Mouse (Mus musculus) CH12.LX (cell line): Measurements from ENCODE around the gene Rasgrf2. TPM values are rescaled to one million over a fixed set of nuclear protein-coding genes. Genes with fewer than 3 reads are reported as not detected.

Source experiments
- DNase-seq: peaks from one replicate; pipeline ENCODE4 v3.0.0-alpha.2; 2013; ENCODE audit errors: extremely low read depth
- H3K27ac ChIP-seq: 2 replicates; pipeline ENCODE4 v1.5.1; 2012; ENCODE audit warnings: low read depth, mild to moderate bottlenecking, control low read depth, moderate library complexity; ENCODE audit not compliant: insufficient read depth
- H3K27me3 ChIP-seq: replicated peaks from 2 replicates; pipeline ENCODE3; 2012; ENCODE audit warnings: inconsistent platforms
- H3K36me3 ChIP-seq, 2 experiments: replicated peaks in 1 of 2; 2 replicates each; pipeline versions ENCODE3 to v1.6.1; 2012; ENCODE audit warnings: inconsistent platforms in 1 of 2, low read length in 1 of 2, mild to moderate bottlenecking in 1 of 2, mixed read lengths in 1 of 2, moderate library complexity in 1 of 2; ENCODE audit not compliant: control insufficient read depth in 1 of 2, insufficient read depth in 1 of 2
- H3K4me1 ChIP-seq, 2 experiments: 2 replicates each; pipeline ENCODE4 v1.6.1; 2012; ENCODE audit warnings: inconsistent platforms in 1 of 2, moderate library complexity in 1 of 2; ENCODE audit not compliant: insufficient read depth in 2 of 2, control insufficient read depth in 1 of 2
- H3K4me2 ChIP-seq: 2 replicates; pipeline ENCODE4 v1.6.1; 2012; ENCODE audit warnings: low read depth, mild to moderate bottlenecking, control low read depth; ENCODE audit not compliant: poor library complexity, insufficient read depth, severe bottlenecking
- H3K4me3 ChIP-seq, 3 experiments: fragments of 150-350 bp in 1 of 3; sonication (generic) in 1 of 3; replicated peaks in 1 of 3; 2 replicates each; pipeline versions ENCODE3 to v1.5.1; 2011 to 2012; ENCODE audit warnings: low read depth in 2 of 3, low read length in 2 of 3, mild to moderate bottlenecking in 2 of 3, moderate library complexity in 2 of 3, control low read depth in 1 of 3, improper control_type of control experiment in 1 of 3, inconsistent platforms in 1 of 3, mixed read lengths in 1 of 3; ENCODE audit not compliant: poor library complexity in 1 of 3
- H3K79me2 ChIP-seq: replicated peaks from 2 replicates; pipeline ENCODE4 v1.6.1; 2012; ENCODE audit warnings: mild to moderate bottlenecking, moderate library complexity; ENCODE audit not compliant: control insufficient read depth, poor library complexity, insufficient read depth, severe bottlenecking; ENCODE audit errors: extremely low read depth
- H3K9ac ChIP-seq: 2 replicates; pipeline ENCODE4 v1.6.1; 2012; ENCODE audit warnings: low read depth, mild to moderate bottlenecking, control low read depth, moderate library complexity; ENCODE audit not compliant: insufficient read depth
- H3K9me3 ChIP-seq: replicated peaks from 2 replicates; pipeline ENCODE3; 2012; ENCODE audit warnings: low read length, inconsistent platforms, mixed read lengths
- BHLHE40 ChIP-seq: IDR thresholded peaks from 2 replicates; pipeline ENCODE4 v1.6.1; 2011; ENCODE audit warnings: mild to moderate bottlenecking, low read depth, low read length, improper control_type of control experiment
- CHD2 ChIP-seq: IDR thresholded peaks from 2 replicates; pipeline ENCODE4 v1.6.1; 2011; ENCODE audit warnings: low read length, improper control_type of control experiment
- CTCF ChIP-seq, 2 experiments: IDR thresholded peaks in 1 of 2; conservative IDR thresholded peaks in 1 of 2; 2 replicates each; pipeline ENCODE4 v1.5.1; 2011 to 2012; ENCODE audit warnings: low read depth in 2 of 2, low read length in 2 of 2, improper control_type of control experiment in 1 of 2, inconsistent platforms in 1 of 2, mild to moderate bottlenecking in 1 of 2, moderate library complexity in 1 of 2
- ELF1 ChIP-seq: IDR thresholded peaks from 2 replicates; pipeline ENCODE4 v1.6.1; 2014; ENCODE audit warnings: low read depth, mild to moderate bottlenecking, inconsistent platforms, low read length, improper control_type of control experiment
- ETS1 ChIP-seq: conservative IDR thresholded peaks from 2 replicates; pipeline ENCODE4 v1.6.1; 2012; ENCODE audit warnings: low read depth, mild to moderate bottlenecking, inconsistent platforms, low read length, improper control_type of control experiment, moderate library complexity
- GABPA ChIP-seq: IDR thresholded peaks from 2 replicates; pipeline ENCODE4 v1.6.1; 2012; ENCODE audit warnings: low read depth, low read length, improper control_type of control experiment, inconsistent platforms; ENCODE audit not compliant: insufficient replicate concordance
- HCFC1 ChIP-seq: IDR thresholded peaks from 2 replicates; pipeline ENCODE4 v1.6.1; 2012; ENCODE audit warnings: low read depth, mild to moderate bottlenecking, inconsistent platforms, low read length, improper control_type of control experiment
- IRF4 ChIP-seq: IDR thresholded peaks from 2 replicates; pipeline ENCODE4 v1.6.1; 2014; ENCODE audit warnings: low read depth, mild to moderate bottlenecking, inconsistent platforms, low read length, improper control_type of control experiment
- JUND ChIP-seq: conservative IDR thresholded peaks from 2 replicates; pipeline ENCODE4 v1.6.1; 2011; ENCODE audit warnings: low read depth, low read length, improper control_type of control experiment
- KAT2A ChIP-seq: IDR thresholded peaks from 2 replicates; pipeline ENCODE4 v1.6.1; 2012; ENCODE audit warnings: low read length, improper control_type of control experiment, inconsistent platforms; ENCODE audit not compliant: insufficient replicate concordance
- MAFK ChIP-seq: IDR thresholded peaks from 2 replicates; pipeline ENCODE4 v1.6.1; 2011; ENCODE audit warnings: low read length, improper control_type of control experiment; ENCODE audit not compliant: insufficient replicate concordance
- MEF2A ChIP-seq: IDR thresholded peaks from 2 replicates; pipeline ENCODE4 v1.6.1; 2014; ENCODE audit warnings: low read depth, mild to moderate bottlenecking, inconsistent platforms, low read length, improper control_type of control experiment, borderline replicate concordance
- MXI1 ChIP-seq: IDR thresholded peaks from 2 replicates; pipeline ENCODE4 v1.6.1; 2011; ENCODE audit warnings: mild to moderate bottlenecking, low read depth, low read length, improper control_type of control experiment
- NELFE ChIP-seq: IDR thresholded peaks from 2 replicates; pipeline ENCODE4 v1.6.1; 2011; ENCODE audit warnings: low read depth, low read length, improper control_type of control experiment
- NRF1 ChIP-seq: IDR thresholded peaks from 2 replicates; pipeline ENCODE4 v1.6.1; 2014; ENCODE audit warnings: low read depth, mild to moderate bottlenecking, inconsistent platforms, low read length, improper control_type of control experiment, moderate library complexity
- RAD21 ChIP-seq: IDR thresholded peaks from 2 replicates; pipeline ENCODE4 v1.6.1; 2011; ENCODE audit warnings: low read depth, mild to moderate bottlenecking, low read length, improper control_type of control experiment, moderate library complexity
- SMC3 ChIP-seq: IDR thresholded peaks from 2 replicates; pipeline ENCODE4 v1.6.1; 2011; ENCODE audit warnings: low read depth, low read length, improper control_type of control experiment
- TBP ChIP-seq: conservative IDR thresholded peaks from 2 replicates; pipeline ENCODE4 v1.6.1; 2011; ENCODE audit warnings: low read depth, low read length, improper control_type of control experiment
- TCF12 ChIP-seq: IDR thresholded peaks from 2 replicates; pipeline ENCODE4 v1.6.1; 2014; ENCODE audit warnings: low read depth, mild to moderate bottlenecking, inconsistent platforms, low read length, improper control_type of control experiment
- USF1 ChIP-seq: IDR thresholded peaks from 2 replicates; pipeline ENCODE4 v1.6.1; 2014; ENCODE audit warnings: low read depth, mild to moderate bottlenecking, inconsistent platforms, low read length, improper control_type of control experiment
- USF2 ChIP-seq: conservative IDR thresholded peaks from 2 replicates; pipeline ENCODE4 v1.6.1; 2011; ENCODE audit warnings: low read depth, low read length, improper control_type of control experiment
- ZC3H11A ChIP-seq: IDR thresholded peaks from 2 replicates; pipeline ENCODE4 v1.6.1; 2012; ENCODE audit warnings: low read depth, mild to moderate bottlenecking, inconsistent platforms, low read length, improper control_type of control experiment
- ZKSCAN1 ChIP-seq: IDR thresholded peaks from 2 replicates; pipeline ENCODE4 v1.6.1; 2012; ENCODE audit warnings: low read depth, inconsistent platforms, low read length, improper control_type of control experiment, borderline replicate concordance
- dilution Hi-C: fragments of 300-500 bp; cut with MboI; formaldehyde crosslinking; loops from 2 replicates; pipeline ENCODE4 v1.14.3; 2020; ENCODE audit warnings: low sequenced_read_pairs; ENCODE audit not compliant: extremely low pct_unique_long_range_greater_than_20kb, extremely low pct_ligation_motif_present
- in situ Hi-C: fragments of 300-500 bp; cut with MboI; formaldehyde crosslinking; loops from 3 replicates; pipeline ENCODE4 v1.14.3; 2019; ENCODE audit warnings: low sequenced_read_pairs, low pct_ligation_motif_present, low pct_unique_long_range_greater_than_20kb, mixed read lengths
- polyA plus RNA-seq: library from polyadenylated mRNA; unstranded; fragments of >175 nt; gene quantifications from 2 replicates; pipeline ENCODE4 v1.2.1, GENCODE M21; 2012; ENCODE audit warnings: low read depth; ENCODE audit not compliant: insufficient read length
- total RNA-seq, 2 experiments: library from RNA; depleted of rRNA; stranded (reverse); fragments of 300-350 nt in 1 of 2; fragments of >200 nt in 1 of 2; gene quantifications; 2 replicates each; pipeline ENCODE4 v1.2.3; 2012 to 2014

Gene Rasgrf2
- total and polyA plus RNA-seq, 3 experiments: 2.6 to 5.0 (median 4.7) TPM

- Histone ChIP-seq H3K27ac (no peak overlapping the region), H3K9me3 (no peaks in the 10 kb centered on the region), H3K27me3 (no peaks in the 10 kb centered on the region), H3K9ac (no peak overlapping the region), H3K36me3 (no peaks in the 10 kb centered on the region), H3K79me2 (no peaks in the 10 kb centered on the region), H3K4me1 (peaks cover 0 to 10% of the 10 kb centered on the region in 2 experiments; a peak in 2 of 4 replicates), H3K4me3 (no peak overlapping the region), H3K4me2 (no peak overlapping the region)
- dilution Hi-C loops: no loop called here
- in situ Hi-C loops: loop anchor here (10.0 kb wide), 1 partner anchor 154 kb away; no protein-coding TSS in a partner anchor
- no peak for DNase-seq
- TF ChIP-seq KAT2A: no peak
- TF ChIP-seq USF2: no peak
- no peak for TF ChIP-seq MEF2A
- TF ChIP-seq MAFK: no peak
- no peak for TF ChIP-seq CTCF (conservative IDR thresholded peaks at IDR 0.05 in 1 of 2, IDR thresholded peaks at IDR 0.05 in 1 of 2; ENCODE audit: low read depth in 2 of 2, low read length in 2 of 2)
- TF ChIP-seq ETS1: no peak
- no peak for TF ChIP-seq GABPA
- no peak for TF ChIP-seq HCFC1
- no peak for TF ChIP-seq TBP
- TF ChIP-seq ZKSCAN1: no peak
- no peak for TF ChIP-seq ZC3H11A
- no peak for TF ChIP-seq ELF1
- TF ChIP-seq BHLHE40: no peak
- no peak for TF ChIP-seq IRF4
- TF ChIP-seq NELFE: no peak
- TF ChIP-seq JUND: no peak
- no peak for TF ChIP-seq CHD2
Measured at GRCm38 (mm10) chr13:91868577-91868976, 262.9 kb downstream of the Rasgrf2 start.

DNA sequence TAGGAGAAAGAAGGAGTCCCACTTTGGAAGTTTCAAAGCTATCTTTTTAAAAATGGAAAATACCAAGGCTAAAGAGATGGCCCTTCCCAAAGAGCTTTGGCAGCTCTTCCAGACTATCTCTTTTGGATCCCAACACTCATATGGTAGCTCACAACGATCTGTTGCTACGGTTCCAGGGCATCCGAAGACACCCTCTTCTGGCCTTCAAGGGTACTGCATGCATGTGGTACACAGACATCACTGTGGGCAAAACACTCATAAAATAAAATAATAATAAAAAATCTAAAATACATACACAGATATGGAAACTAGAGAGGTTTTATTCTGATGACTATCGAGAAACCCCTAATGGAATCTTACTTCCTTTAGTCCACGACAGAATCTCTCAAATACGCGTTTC is 272.6 kb downstream of the Rasgrf2 start:
- DNase-seq: peak; percentile 35
- no peaks in the 10 kb centered on the region for H3K9me3 ChIP-seq
- H3K27me3 ChIP-seq: no peaks in the 10 kb centered on the region
- no peak overlapping the region for H3K4me3 ChIP-seq
- in situ Hi-C loops: no loop called here
- no peak for TF ChIP-seq USF1
- TF ChIP-seq MXI1: no peak
- no peak for TF ChIP-seq NRF1
- peak; percentile 71 for TF ChIP-seq SMC3
- TF ChIP-seq CTCF (conservative IDR thresholded peaks at IDR 0.05 in 1 of 2, IDR thresholded peaks at IDR 0.05 in 1 of 2; ENCODE audit: low read depth in 2 of 2, low read length in 2 of 2): peak; percentile 66 to 76; a peak in 3 of 4 replicates
- no peak for TF ChIP-seq TCF12
- TF ChIP-seq RAD21: peak; percentile 64
- no peaks in the 10 kb centered on the region for H3K36me3 ChIP-seq
- H3K79me2 ChIP-seq: no peaks in the 10 kb centered on the region
- H3K27ac ChIP-seq: no peak overlapping the region
- no peak overlapping the region for H3K9ac ChIP-seq
- no peak overlapping the region for H3K4me2 ChIP-seq
- dilution Hi-C loops: no loop called here
- peaks cover 0 to 11% of the 10 kb centered on the region in 2 experiments; a peak in 1 of 4 replicates for H3K4me1 ChIP-seq
